Mouse (Mus musculus): ENCODE results near the gene Stat3. TPM values are rescaled to one million over a fixed set of nuclear protein-coding genes. Genes with fewer than 3 reads are reported as not detected.

Gene Stat3
- polyA plus RNA-seq, 1 experiment from 2014 or later: 30.6 TPM

DNA sequence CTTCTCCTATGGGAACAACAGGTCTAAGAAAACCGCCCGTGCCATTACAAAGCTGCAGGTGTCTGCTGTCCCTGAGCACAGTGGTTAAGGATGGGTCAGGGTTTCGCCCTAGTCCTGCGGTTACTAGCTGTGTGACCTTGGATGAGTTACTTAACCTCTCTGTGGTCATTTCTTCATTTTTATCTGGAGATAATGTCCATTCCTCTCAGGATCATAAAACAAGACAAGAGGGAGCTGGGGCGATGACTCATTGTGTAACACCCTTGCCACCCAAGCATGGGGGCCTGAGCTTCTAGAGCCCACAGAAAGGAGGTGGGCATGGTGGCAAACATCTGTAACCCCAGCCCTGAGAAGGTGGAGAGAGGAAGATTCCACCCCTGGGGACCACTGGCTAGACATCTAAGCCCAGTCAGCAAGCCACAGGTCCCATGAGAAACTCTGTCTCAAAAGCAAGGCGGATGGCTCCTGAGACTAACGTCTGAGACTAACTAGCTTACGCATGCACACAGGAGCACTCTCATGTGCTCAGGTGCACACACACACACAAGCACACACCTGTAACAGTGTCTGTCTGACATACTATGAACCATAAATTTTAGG lies 96.2 kb downstream of the Stat3 start:
- H3K4me3 ChIP-seq (replicated peaks; ENCODE audit: low read depth, low read length): no peak overlapping the region
- no peaks in the 10 kb centered on the region for H3K9me3 ChIP-seq (ENCODE audit: control insufficient read depth, low read length)
- no peak overlapping the region for H3K9ac ChIP-seq (replicated peaks; ENCODE audit: low read length)
- H3K36me3 ChIP-seq (ENCODE audit: control insufficient read depth, insufficient read depth, low read length): no peaks in the 10 kb centered on the region
- peaks cover 2% of the 10 kb centered on the region; the same call in 1 of the 2 replicates for H3K4me1 ChIP-seq (ENCODE audit: control insufficient read depth, insufficient read depth, low read length)
- 91% methylated on average over 8 of the region's 8 CpGs for WGBS
- H3K27ac ChIP-seq (replicated peaks; ENCODE audit: low read depth, low read length): no peak overlapping the region
- no peaks in the 10 kb centered on the region for H3K27me3 ChIP-seq (ENCODE audit: control insufficient read depth, insufficient read depth, low read length)
- no peak for ATAC-seq (ENCODE audit: low FRiP score, low TSS enrichment)
- no peak overlapping the region for H3K4me2 ChIP-seq (ENCODE audit: low read length)
- DNase-seq: no peak

DNA sequence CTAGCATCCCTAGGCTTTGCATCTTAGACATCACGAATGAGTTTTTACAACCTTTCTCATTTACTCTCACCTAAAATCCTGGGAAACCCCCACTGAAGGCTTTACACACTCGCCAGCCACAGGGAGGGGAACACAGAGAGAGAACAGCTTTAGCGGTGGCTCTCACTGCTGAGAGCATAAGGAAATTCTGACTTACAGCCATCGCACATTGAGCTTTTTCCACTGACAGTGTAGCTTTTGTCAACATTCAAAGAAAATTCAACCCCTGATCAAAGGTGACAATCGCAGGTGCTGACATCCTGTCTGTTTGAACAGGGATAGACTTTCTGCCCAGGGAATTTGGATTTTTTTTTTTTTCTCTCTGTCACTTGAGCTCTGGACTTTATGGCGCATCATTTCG lies 97.3 kb downstream of the Stat3 start:
- Histone ChIP-seq H3K9me3 (ENCODE audit: control insufficient read depth, low read length) (no peaks in the 10 kb centered on the region), H3K9ac (replicated peaks; ENCODE audit: low read length) (no peak overlapping the region), H3K4me1 (ENCODE audit: control insufficient read depth, insufficient read depth, low read length) (no peaks in the 10 kb centered on the region), H3K27me3 (ENCODE audit: control insufficient read depth, insufficient read depth, low read length) (no peaks in the 10 kb centered on the region), H3K4me2 (ENCODE audit: low read length) (no peak overlapping the region), H3K36me3 (ENCODE audit: control insufficient read depth, insufficient read depth, low read length) (no peaks in the 10 kb centered on the region), H3K27ac (replicated peaks; ENCODE audit: low read depth, low read length) (no peak overlapping the region), H3K4me3 (replicated peaks; ENCODE audit: low read depth, low read length) (no peak overlapping the region)
- no peak for DNase-seq
- ATAC-seq (ENCODE audit: low FRiP score, low TSS enrichment): no peak
- 86% methylated on average over 7 of the region's 7 CpGs for WGBS

GRCm38 (mm10) chr11:100840866-100841265 lies 98.5 kb downstream of the Stat3 start:
- DNase-seq: no peak
- no peak for ATAC-seq (ENCODE audit: low FRiP score, low TSS enrichment)
- Histone ChIP-seq H3K27me3 (ENCODE audit: control insufficient read depth, insufficient read depth, low read length) (no peaks in the 10 kb centered on the region), H3K36me3 (ENCODE audit: control insufficient read depth, insufficient read depth, low read length) (no peaks in the 10 kb centered on the region), H3K9me3 (ENCODE audit: control insufficient read depth, low read length) (no peaks in the 10 kb centered on the region), H3K27ac (replicated peaks; ENCODE audit: low read depth, low read length) (no peak overlapping the region), H3K9ac (replicated peaks; ENCODE audit: low read length) (no peak overlapping the region), H3K4me3 (replicated peaks; ENCODE audit: low read depth, low read length) (no peak overlapping the region), H3K4me2 (ENCODE audit: low read length) (no peak overlapping the region), H3K4me1 (ENCODE audit: control insufficient read depth, insufficient read depth, low read length) (no peaks in the 10 kb centered on the region)
- 76% methylated on average over 12 of the region's 12 CpGs for WGBS

DNA sequence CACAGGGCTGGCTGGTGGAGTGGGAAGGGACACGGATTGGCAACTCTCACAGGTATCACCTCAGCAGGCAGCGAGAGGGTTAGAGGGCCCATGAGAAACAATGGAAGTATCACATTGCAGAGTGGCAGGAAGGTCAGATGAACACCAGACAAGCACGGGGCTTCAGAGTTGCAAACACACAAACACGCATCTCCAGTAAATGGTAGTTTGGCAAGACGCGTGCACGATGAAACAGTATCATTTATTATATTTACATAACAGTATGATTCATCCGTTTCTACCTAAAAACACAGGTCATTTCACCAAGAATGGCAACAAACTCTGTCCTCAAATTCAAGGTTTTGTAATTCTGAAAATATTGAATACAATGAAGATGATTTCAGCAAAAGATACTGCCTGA lies 99.8 kb downstream of the Stat3 start:
- Histone ChIP-seq H3K9ac (replicated peaks; ENCODE audit: low read length) (no peak overlapping the region), H3K4me1 (ENCODE audit: control insufficient read depth, insufficient read depth, low read length) (no peaks in the 10 kb centered on the region), H3K4me2 (ENCODE audit: low read length) (no peak overlapping the region), H3K36me3 (ENCODE audit: control insufficient read depth, insufficient read depth, low read length) (no peaks in the 10 kb centered on the region), H3K27ac (replicated peaks; ENCODE audit: low read depth, low read length) (no peak overlapping the region), H3K4me3 (replicated peaks; ENCODE audit: low read depth, low read length) (no peak overlapping the region), H3K9me3 (ENCODE audit: control insufficient read depth, low read length) (no peaks in the 10 kb centered on the region), H3K27me3 (ENCODE audit: control insufficient read depth, insufficient read depth, low read length) (no peaks in the 10 kb centered on the region)
- ATAC-seq (ENCODE audit: low FRiP score, low TSS enrichment): no peak
- 85% methylated on average over 8 of the region's 8 CpGs for WGBS
- no peak for DNase-seq

DNA sequence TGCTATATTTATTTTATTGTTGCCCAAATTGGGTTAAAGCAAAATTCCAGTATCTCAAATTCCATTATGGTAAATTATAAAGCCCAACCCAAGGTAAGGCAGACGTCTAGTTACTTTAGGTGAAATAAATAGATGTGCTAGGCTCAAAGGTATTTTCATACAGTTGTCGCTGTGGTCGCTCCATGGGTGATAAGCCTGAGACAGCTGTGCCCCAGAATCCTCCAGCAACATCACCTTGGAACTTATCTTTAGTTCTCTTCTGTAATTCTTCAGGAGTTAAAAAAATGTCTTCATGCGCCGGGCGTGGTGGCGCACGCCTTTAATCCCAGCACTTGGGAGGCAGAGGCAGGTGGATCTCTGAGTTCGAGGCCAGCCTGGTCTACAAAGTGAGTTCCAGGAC lies 100.4 kb downstream of the Stat3 start:
- H3K4me2 ChIP-seq (ENCODE audit: low read length): no peak overlapping the region
- no peak overlapping the region for H3K4me3 ChIP-seq (replicated peaks; ENCODE audit: low read depth, low read length)
- ATAC-seq (ENCODE audit: low FRiP score, low TSS enrichment) (no peak), DNase-seq (no peak)
- no peaks in the 10 kb centered on the region for H3K27me3 ChIP-seq (ENCODE audit: control insufficient read depth, insufficient read depth, low read length)
- WGBS: 94% methylated on average over 9 of the region's 9 CpGs
- H3K36me3 ChIP-seq (ENCODE audit: control insufficient read depth, insufficient read depth, low read length): no peaks in the 10 kb centered on the region
- H3K9me3 ChIP-seq (ENCODE audit: control insufficient read depth, low read length): no peaks in the 10 kb centered on the region
- no peak overlapping the region for H3K27ac ChIP-seq (replicated peaks; ENCODE audit: low read depth, low read length)
- no peaks in the 10 kb centered on the region for H3K4me1 ChIP-seq (ENCODE audit: control insufficient read depth, insufficient read depth, low read length)
- H3K9ac ChIP-seq (replicated peaks; ENCODE audit: low read length): no peak overlapping the region

DNA sequence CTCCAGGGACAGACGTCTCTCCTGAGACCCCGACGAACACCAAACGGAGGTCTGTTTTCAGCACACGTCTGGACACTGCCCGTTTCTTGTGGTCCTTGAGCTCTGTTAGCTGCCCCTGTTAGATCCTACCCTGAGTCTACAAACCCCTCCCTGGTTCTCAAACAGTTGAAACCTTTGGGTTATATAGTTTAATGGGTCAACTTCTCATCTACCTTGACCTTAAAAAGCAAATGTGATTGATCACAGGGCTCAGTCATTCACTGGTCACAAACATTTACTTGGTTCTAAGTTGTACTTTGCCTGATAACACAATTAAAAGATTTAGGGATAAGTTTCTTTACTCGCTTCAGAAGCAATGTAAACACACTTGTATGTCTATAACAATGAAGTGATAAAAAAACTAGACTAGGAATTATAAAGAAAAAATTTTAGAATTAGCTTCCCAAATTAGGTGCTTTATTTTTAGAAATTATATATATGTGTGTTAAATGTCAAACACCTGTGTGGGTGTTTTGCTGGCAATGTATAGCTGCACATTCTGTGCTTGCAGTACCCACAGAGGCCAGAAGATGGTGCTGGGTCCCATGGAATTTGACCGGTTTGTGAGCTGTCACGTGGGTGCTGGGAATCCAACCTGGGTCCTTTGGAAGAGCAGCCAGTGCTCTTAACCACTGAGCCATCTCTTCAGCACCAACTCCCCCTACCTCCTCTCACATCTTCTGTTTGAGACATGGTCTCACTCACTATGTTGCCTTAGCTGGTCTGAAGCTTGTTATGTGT lies 102.2 kb downstream of the Stat3 start:
- no peak overlapping the region for H3K9ac ChIP-seq (replicated peaks; ENCODE audit: low read length)

More for the DNA sequence above, 102.2 kb downstream of the Stat3 start:
- Histone ChIP-seq H3K9me3 (ENCODE audit: control insufficient read depth, low read length) (no peaks in the 10 kb centered on the region), H3K36me3 (ENCODE audit: control insufficient read depth, insufficient read depth, low read length) (no peaks in the 10 kb centered on the region), H3K4me2 (ENCODE audit: low read length) (no peak overlapping the region), H3K27me3 (ENCODE audit: control insufficient read depth, insufficient read depth, low read length) (no peaks in the 10 kb centered on the region), H3K27ac (replicated peaks; ENCODE audit: low read depth, low read length) (no peak overlapping the region), H3K4me1 (ENCODE audit: control insufficient read depth, insufficient read depth, low read length) (no peaks in the 10 kb centered on the region), H3K4me3 (replicated peaks; ENCODE audit: low read depth, low read length) (no peak overlapping the region)
- 83% methylated on average over 9 of the region's 9 CpGs for WGBS
- ATAC-seq (ENCODE audit: low FRiP score, low TSS enrichment) (no peak), DNase-seq (no peak)

Other genes with a start within 250 kb of the Stat3 start
- 0.41 and 0.49 TPM in 2 replicates for gene Zfp385c, start 247.1 kb downstream of the Stat3 start, polyA plus RNA-seq (2014; fragmentation: Nextera tagmentation; extraction: Ambion mirVana)
- 2.0 and 2.1 TPM in 2 replicates for gene Dhx58, start 235.3 kb downstream of the Stat3 start, polyA plus RNA-seq (2014; fragmentation: Nextera tagmentation; extraction: Ambion mirVana)
- gene Kat2a, start 227.1 kb downstream of the Stat3 start, polyA plus RNA-seq (2014; fragmentation: Nextera tagmentation; extraction: Ambion mirVana): 50.0 and 53.7 TPM in 2 replicates
- 0.70 TPM in 1 of 2 replicates, not detected in the other for gene Hspb9, start 225.7 kb downstream of the Stat3 start, polyA plus RNA-seq (2014; fragmentation: Nextera tagmentation; extraction: Ambion mirVana)
- 86.8 and 156 TPM in 2 replicates for gene Rab5c, start 201.3 kb downstream of the Stat3 start, polyA plus RNA-seq (2014; fragmentation: Nextera tagmentation; extraction: Ambion mirVana)
- 9.8 and 13.0 TPM in 2 replicates for gene Kcnh4, start 179.6 kb downstream of the Stat3 start, polyA plus RNA-seq (2014; fragmentation: Nextera tagmentation; extraction: Ambion mirVana)
- 0.55 TPM in 1 of 2 replicates, not detected in the other for gene Hcrt, start 176.6 kb downstream of the Stat3 start, polyA plus RNA-seq (2014; fragmentation: Nextera tagmentation; extraction: Ambion mirVana)
- gene Ghdc, start 168.6 kb downstream of the Stat3 start, polyA plus RNA-seq (2014; fragmentation: Nextera tagmentation; extraction: Ambion mirVana): 3.0 TPM in 2 replicates
- 17.2 and 18.6 TPM in 2 replicates for gene Stat5b, start 88.8 kb downstream of the Stat3 start, polyA plus RNA-seq (2014; fragmentation: Nextera tagmentation; extraction: Ambion mirVana)
- gene Stat5a, start 80.2 kb downstream of the Stat3 start, polyA plus RNA-seq (2014; fragmentation: Nextera tagmentation; extraction: Ambion mirVana): 1.7 and 1.9 TPM in 2 replicates
- 8.0 and 16.3 TPM in 2 replicates for gene Cavin1, start 31.3 kb upstream of the Stat3 start, polyA plus RNA-seq (2014; fragmentation: Nextera tagmentation; extraction: Ambion mirVana)
- gene Atp6v0a1, start 69.9 kb upstream of the Stat3 start, polyA plus RNA-seq (2014; fragmentation: Nextera tagmentation; extraction: Ambion mirVana): 115 and 119 TPM in 2 replicates
- 9.5 and 9.8 TPM in 2 replicates for gene Naglu, start 130.5 kb upstream of the Stat3 start, polyA plus RNA-seq (2014; fragmentation: Nextera tagmentation; extraction: Ambion mirVana)
- gene Hsd17b1, start 138.9 kb upstream of the Stat3 start, polyA plus RNA-seq (2014; fragmentation: Nextera tagmentation; extraction: Ambion mirVana): 0.16 and 0.43 TPM in 2 replicates
- gene Coasy, start 143.0 kb upstream of the Stat3 start, polyA plus RNA-seq (2014; fragmentation: Nextera tagmentation; extraction: Ambion mirVana): 43.6 and 44.4 TPM in 2 replicates
- gene Mlx, start 147.7 kb upstream of the Stat3 start, polyA plus RNA-seq (2014; fragmentation: Nextera tagmentation; extraction: Ambion mirVana): 92.9 and 100 TPM in 2 replicates
- 19.2 and 19.6 TPM in 2 replicates for gene Psmc3ip, start 155.9 kb upstream of the Stat3 start, polyA plus RNA-seq (2014; fragmentation: Nextera tagmentation; extraction: Ambion mirVana)
- 13.1 and 26.0 TPM in 2 replicates for gene Retreg3, start 180.4 kb upstream of the Stat3 start, polyA plus RNA-seq (2014; fragmentation: Nextera tagmentation; extraction: Ambion mirVana)
- 73.3 and 75.5 TPM in 2 replicates for gene Tubg1, start 180.4 kb upstream of the Stat3 start, polyA plus RNA-seq (2014; fragmentation: Nextera tagmentation; extraction: Ambion mirVana)
- gene Tubg2, start 216.4 kb upstream of the Stat3 start, polyA plus RNA-seq (2014; fragmentation: Nextera tagmentation; extraction: Ambion mirVana): 42.2 and 56.0 TPM in 2 replicates
- gene Cntnap1, start 231.0 kb upstream of the Stat3 start, polyA plus RNA-seq (2014; fragmentation: Nextera tagmentation; extraction: Ambion mirVana): 2.3 and 2.8 TPM in 2 replicates
- 8.2 and 8.4 TPM in 2 replicates for gene Plekhh3, start 231.8 kb upstream of the Stat3 start, polyA plus RNA-seq (2014; fragmentation: Nextera tagmentation; extraction: Ambion mirVana)
- gene Ccr10, start 235.9 kb upstream of the Stat3 start, polyA plus RNA-seq (2014; fragmentation: Nextera tagmentation; extraction: Ambion mirVana): 0.16 TPM in 1 of 2 replicates, not detected in the other